ENCODE assay signal across 25 mouse cellular contexts in the genomic region with DNA sequence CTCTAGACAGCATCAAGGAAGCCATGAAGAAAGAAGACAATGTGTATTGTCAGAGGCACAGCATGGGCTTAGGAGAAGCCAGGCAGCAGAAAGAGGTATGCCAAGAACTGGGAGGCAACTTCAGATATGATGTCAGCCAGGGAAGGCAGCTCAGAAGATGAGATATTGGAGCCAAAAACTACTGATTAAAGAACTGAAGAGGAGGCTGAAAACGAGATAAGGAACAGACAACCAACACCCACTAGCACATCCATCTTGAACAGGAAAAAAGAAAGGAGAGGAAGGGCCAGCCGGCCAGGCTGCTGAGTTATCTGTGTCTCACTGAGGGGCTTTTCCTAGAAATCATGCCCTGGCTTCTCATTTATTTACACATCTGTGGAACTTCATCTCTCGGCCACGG.
DNase-seq lines count a peak whose midpoint lies in the region; ATAC-seq and TF ChIP-seq lines count a peak whose summit lies in the region.
"Had no signal": no experiment of that assay in that cellular context is flagged by ENCODE, and none has a peak within 500 bp of the region (broad histone marks: within the 10 kb centered on the region; RNA-seq: fewer than 3 reads in every experiment).

No protein-coding gene starts in this region.

- no peak overlapping the region for H3K4me2 ChIP-seq in midbrain, embryonic 13.5 days (replicated peaks)
- H3K4me2 ChIP-seq in liver, embryonic 14.5 days (ENCODE audit: low read depth), result peak overlapping the region; percentile 46
- H3K4me2 ChIP-seq in forebrain, embryonic 12.5 days, result no peak overlapping the region
- H3K4me2 ChIP-seq: heart, embryonic 12.5 days; hindbrain, embryonic 13.5 days; limb, embryonic 13.5 days; lung, embryonic 14.5 days had no signal

- no peak overlapping the region for H3K4me3 ChIP-seq in midbrain, embryonic 10.5 days
- H3K4me3 ChIP-seq in midbrain, embryonic 13.5 days (replicated peaks), result no peak overlapping the region
- no peak overlapping the region for H3K4me3 ChIP-seq in liver, embryonic 14.5 days (ENCODE audit: insufficient read depth in 1 of 2, low read depth in 2 of 2, low read length in 2 of 2)
- H3K4me3 ChIP-seq in forebrain, embryonic 12.5 days (replicated peaks), result no peak overlapping the region
- H3K4me3 ChIP-seq: heart, adult 2 months; heart, embryonic 12.5 days; hindbrain, embryonic 13.5 days; limb, embryonic 13.5 days had no signal

- H3K27me3 ChIP-seq in midbrain, embryonic 10.5 days (ENCODE audit: low read depth, poor library complexity, severe bottlenecking), result peaks cover 21% of the 10 kb centered on the region
- H3K27me3 ChIP-seq in midbrain, embryonic 13.5 days, result no peaks in the 10 kb centered on the region
- H3K27me3 ChIP-seq in liver, embryonic 14.5 days (ENCODE audit: control insufficient read depth, insufficient read depth, low read length), result no peaks in the 10 kb centered on the region
- H3K27me3 ChIP-seq in forebrain, embryonic 12.5 days, result no peaks in the 10 kb centered on the region
- H3K27me3 ChIP-seq: hindbrain, embryonic 13.5 days; limb, embryonic 13.5 days had no signal

- ATAC-seq in midbrain, embryonic 13.5 days, result no peak
- 0 out of 2 replicates have a peak, but pooled peaks have one; percentile 26 for ATAC-seq in erythroid progenitor cell, adult 5-6 weeks (replicated peaks; ENCODE audit: low FRiP score, poor library complexity, severe bottlenecking)
- ATAC-seq in liver, embryonic 14.5 days (ENCODE audit: insufficient read depth), result peak; percentile 78
- ATAC-seq in megakaryocyte-erythroid progenitor cell, adult 5-6 weeks (replicated peaks; ENCODE audit: low FRiP score, low TSS enrichment, poor library complexity, severe bottlenecking), result peak; percentile 59
- ATAC-seq in forebrain, embryonic 12.5 days (ENCODE audit: low FRiP score), result no peak
- ATAC-seq: activated CD4-positive, CD25-positive, alpha-beta regulatory T cell, adult 4 months; forebrain, postnatal 0 days; intestine, postnatal 0 days had no signal

- no peaks in the 10 kb centered on the region; the same call in 1 of the 2 replicates for H3K9me3 ChIP-seq in midbrain, embryonic 10.5 days (replicated peaks)
- H3K9me3 ChIP-seq in midbrain, embryonic 13.5 days, result no peaks in the 10 kb centered on the region
- no peaks in the 10 kb centered on the region for H3K9me3 ChIP-seq in liver, embryonic 14.5 days (ENCODE audit: control insufficient read depth, low read length)
- no peaks in the 10 kb centered on the region for H3K9me3 ChIP-seq in forebrain, embryonic 12.5 days
- H3K9me3 ChIP-seq: heart, embryonic 12.5 days; hindbrain, embryonic 13.5 days; limb, embryonic 13.5 days had no signal

- peak; percentile 60; the same call in 1 of the 2 replicates for TF ChIP-seq EP300 in liver, embryonic 14.5 days (IDR thresholded peaks at IDR 0.05; ENCODE audit: low read depth)

- no peaks in the 10 kb centered on the region for H3K36me3 ChIP-seq in midbrain, embryonic 10.5 days
- H3K36me3 ChIP-seq in midbrain, embryonic 13.5 days, result no peaks in the 10 kb centered on the region
- H3K36me3 ChIP-seq in liver, embryonic 14.5 days (replicated peaks; ENCODE audit: control insufficient read depth, insufficient read depth, low read depth), result no peaks in the 10 kb centered on the region
- no peaks in the 10 kb centered on the region for H3K36me3 ChIP-seq in forebrain, embryonic 12.5 days (replicated peaks)
- H3K36me3 ChIP-seq: heart, embryonic 12.5 days; hindbrain, embryonic 13.5 days; limb, embryonic 13.5 days had no signal

- peaks cover 32% of the 10 kb centered on the region for H3K4me1 ChIP-seq in midbrain, embryonic 10.5 days
- peaks cover 14% of the 10 kb centered on the region; the same call in 1 of the 2 replicates for H3K4me1 ChIP-seq in midbrain, embryonic 13.5 days (replicated peaks)
- peaks cover 28 to 31% of the 10 kb centered on the region in 2 experiments for H3K4me1 ChIP-seq in liver, embryonic 14.5 days (replicated peaks; ENCODE audit: control insufficient read depth in 2 of 2, insufficient read depth in 2 of 2, low read length in 1 of 2)
- peaks cover 14% of the 10 kb centered on the region for H3K4me1 ChIP-seq in forebrain, embryonic 12.5 days
- H3K4me1 ChIP-seq: heart, embryonic 12.5 days had no signal

- no peak for DNase-seq in midbrain, embryonic 10.5 days (ENCODE audit: low spot score)
- DNase-seq in liver, embryonic 14.5 days (ENCODE audit: low read depth in 3 of 3, low spot score in 3 of 3), result peak; percentile 39 to 45 (median 45)
- DNase-seq in adipocyte (ENCODE audit: low spot score), result no peak
- no peak for DNase-seq in adrenal gland, adult 8-10 months
- DNase-seq: adrenal gland, postnatal 10 days; cerebellum, adult 11-12 months; cerebellum, postnatal 14 days; forebrain, postnatal 0 days; heart, adult 2 months; heart, postnatal 4 days; kidney, adult 9 months; kidney, postnatal 10 days; lung, embryonic 14.5 days; lung, postnatal 14 days; midbrain, embryonic 14.5 days; thymus, postnatal 14 days had no signal

- TF ChIP-seq CTCF in liver, embryonic 14.5 days (IDR thresholded peaks at IDR 0.05; ENCODE audit: low read depth), result no peak

- H3K9ac ChIP-seq in midbrain, embryonic 13.5 days (replicated peaks), result no peak overlapping the region
- H3K9ac ChIP-seq in liver, embryonic 14.5 days (replicated peaks), result peak overlapping the region; percentile 7
- H3K9ac ChIP-seq in forebrain, embryonic 12.5 days, result no peak overlapping the region
- H3K9ac ChIP-seq: forebrain, postnatal 0 days; heart, embryonic 12.5 days; hindbrain, embryonic 13.5 days; limb, embryonic 13.5 days; lung, embryonic 14.5 days had no signal

- 0 out of 2 replicates have a peak overlapping the region, but pooled peaks have one; percentile 30 for H3K27ac ChIP-seq in midbrain, embryonic 10.5 days (replicated peaks)
- H3K27ac ChIP-seq in midbrain, embryonic 13.5 days, result no peak overlapping the region
- peak overlapping the region; percentile 22 for H3K27ac ChIP-seq in liver, embryonic 14.5 days
- no peak overlapping the region for H3K27ac ChIP-seq in forebrain, embryonic 12.5 days
- H3K27ac ChIP-seq: heart, adult 2 months; hindbrain, embryonic 13.5 days; limb, embryonic 13.5 days had no signal

- WGBS in midbrain, embryonic 10.5 days, result 73% methylated on average over 4 of the region's 4 CpGs
- 78% methylated on average over 4 of the region's 4 CpGs for WGBS in midbrain, embryonic 13.5 days
- WGBS in liver, embryonic 14.5 days (ENCODE audit: insufficient replicate concordance), result 7% methylated on average over 4 of the region's 4 CpGs
- WGBS in forebrain, embryonic 12.5 days, result 83% methylated on average over 4 of the region's 4 CpGs

Comparison
In these comparisons a context has a peak if more than half of its experiments do, and no peak if none do; other contexts are left out.
1. H3K27ac ChIP-seq: peak in midbrain, embryonic 10.5 days (single experiment) and liver, embryonic 14.5 days (single experiment); none in midbrain, embryonic 13.5 days (single experiment) and forebrain, embryonic 12.5 days (single experiment).
2. DNase-seq: peak in liver, embryonic 14.5 days (3 of 3); none in midbrain, embryonic 10.5 days (single experiment), adipocyte (single experiment) and adrenal gland, adult 8-10 months (single experiment).
3. ATAC-seq: peak in erythroid progenitor cell, adult 5-6 weeks (single experiment), liver, embryonic 14.5 days (single experiment) and megakaryocyte-erythroid progenitor cell, adult 5-6 weeks (single experiment); none in midbrain, embryonic 13.5 days (single experiment) and forebrain, embryonic 12.5 days (single experiment).